Mouse (Mus musculus) lung, adult 2 months (tissue): Measurements from ENCODE around the gene Hadh.

ENCODE experiments used
- CTCF ChIP-seq: fragments of 200-500 bp; IDR thresholded peaks from 2 replicates; pipeline ENCODE4 v1.5.1; 2011; ENCODE audit warnings: mild to moderate bottlenecking, low read length, control low read depth; ENCODE audit not compliant: insufficient read depth
- POLR2A ChIP-seq: fragments of 200-500 bp; IDR thresholded peaks from 2 replicates; pipeline ENCODE4 v1.6.1; 2011; ENCODE audit warnings: low read depth, mild to moderate bottlenecking, control low read depth, low read length, borderline replicate concordance; ENCODE audit errors: extremely low read depth

DNA sequence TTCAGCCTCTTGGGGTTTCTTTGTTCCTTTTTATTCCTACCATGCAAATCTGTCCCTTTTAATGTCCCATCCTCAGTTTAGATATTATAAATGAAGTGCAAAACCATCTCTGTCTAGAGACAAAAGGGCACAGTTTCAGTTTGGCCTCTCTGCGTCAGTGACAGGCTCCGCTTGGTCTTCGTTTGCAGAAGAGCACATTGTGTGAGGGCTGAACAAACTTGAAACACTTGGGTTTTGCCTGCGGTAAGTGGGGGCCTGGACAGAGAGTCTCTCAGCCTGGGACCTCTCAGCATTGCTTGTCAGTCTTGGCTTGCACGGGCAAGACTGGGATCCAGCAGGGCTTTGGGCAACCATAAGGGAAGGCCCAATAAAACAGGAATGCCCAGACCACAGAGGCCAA is 85.7 kb downstream of the Hadh start:
- no peak for TF ChIP-seq CTCF
- TF ChIP-seq POLR2A: no peak
